Mouse (Mus musculus) thymus, adult 18-20 months (tissue): ENCODE measurements around the gene Gli2.
A peak's percentile ranks its signal among the peaks of the same experiment; 100 is the strongest.

ENCODE experiments used
- DNase-seq, 2 experiments: peaks; one replicate each; pipeline ENCODE4 v3.0.0; 2022; ENCODE audit warnings: mixed read lengths in 2 of 2

Gene Gli2

DNA sequence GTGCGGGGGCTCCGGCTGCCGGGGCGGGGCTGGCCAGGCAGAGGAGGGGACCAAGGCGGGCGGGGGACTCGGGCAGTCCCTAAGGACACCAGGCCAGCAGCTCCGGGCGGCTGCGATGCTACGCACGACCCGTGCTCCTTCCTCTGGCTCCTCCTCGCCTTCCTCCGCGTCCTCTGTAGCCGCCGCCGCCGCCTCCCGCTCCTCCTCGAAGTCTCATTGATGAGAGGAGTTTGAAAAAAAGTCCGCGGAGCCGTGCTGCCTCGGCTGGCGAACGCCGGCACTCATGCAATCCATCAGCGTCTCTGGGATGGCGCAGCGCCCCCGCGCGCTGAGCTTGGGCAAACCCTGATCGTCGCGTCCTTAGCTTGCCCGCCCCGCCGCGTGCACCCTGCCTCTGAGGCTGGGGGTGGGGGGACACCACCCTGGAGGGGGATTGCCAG, at the start of gene Gli2:
TSS of gene Gli2 (minus strand) at position 218 of the 440 bp plus-strand sequence.
- DNase-seq, result peak; percentile 24 to 27

DNA sequence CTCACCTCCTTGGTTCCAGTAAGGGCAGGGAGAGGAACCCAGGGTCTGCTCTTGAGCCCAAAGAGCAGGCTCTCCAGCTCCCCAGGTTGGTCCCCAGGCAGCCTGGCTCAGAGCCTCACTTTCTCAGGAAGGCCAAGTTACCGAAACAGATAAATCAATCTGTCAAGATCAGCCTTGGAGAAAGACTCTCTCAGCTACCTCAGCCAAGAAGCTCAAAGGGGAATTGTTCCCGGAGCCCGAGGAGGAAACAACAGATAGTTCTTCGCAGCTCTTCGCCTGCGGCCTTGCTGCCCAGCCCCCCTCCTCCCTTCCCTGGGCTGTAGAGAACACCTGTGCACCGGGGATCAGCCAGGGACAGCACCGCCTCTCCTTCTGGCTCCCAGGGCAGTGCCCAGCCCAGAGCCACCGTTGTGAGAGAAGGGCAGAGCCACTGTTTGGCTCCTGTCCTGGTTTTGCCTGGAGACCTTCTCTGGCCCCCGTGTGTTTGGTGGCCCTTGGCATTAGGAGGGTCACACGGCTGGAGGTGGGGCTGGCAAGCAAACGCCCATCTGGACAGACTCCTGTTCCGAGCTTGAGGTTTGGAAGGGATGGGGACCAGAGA, 44.6 kb upstream of the Gli2 start:
- DNase-seq, result no peak

DNA sequence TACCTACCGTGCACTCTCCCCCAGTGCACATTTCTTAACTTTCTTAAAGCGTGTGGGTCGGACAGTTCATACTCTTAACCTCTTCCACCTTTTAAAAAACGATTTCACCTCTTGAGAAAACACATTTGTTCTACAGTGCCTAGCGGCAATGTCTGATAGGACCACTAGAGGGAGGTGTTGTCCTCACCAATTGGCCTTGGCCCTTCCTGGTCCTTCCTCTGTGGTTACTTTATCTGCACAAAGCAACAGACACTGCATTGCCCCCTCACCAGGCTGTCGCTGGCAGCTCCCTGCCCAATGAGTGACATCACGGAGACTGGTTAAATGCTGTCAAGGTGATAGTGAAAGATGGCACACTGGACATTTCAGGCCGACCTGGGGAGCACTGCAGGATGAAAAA, 40.3 kb upstream of the Gli2 start:
- no peak for DNase-seq

DNA sequence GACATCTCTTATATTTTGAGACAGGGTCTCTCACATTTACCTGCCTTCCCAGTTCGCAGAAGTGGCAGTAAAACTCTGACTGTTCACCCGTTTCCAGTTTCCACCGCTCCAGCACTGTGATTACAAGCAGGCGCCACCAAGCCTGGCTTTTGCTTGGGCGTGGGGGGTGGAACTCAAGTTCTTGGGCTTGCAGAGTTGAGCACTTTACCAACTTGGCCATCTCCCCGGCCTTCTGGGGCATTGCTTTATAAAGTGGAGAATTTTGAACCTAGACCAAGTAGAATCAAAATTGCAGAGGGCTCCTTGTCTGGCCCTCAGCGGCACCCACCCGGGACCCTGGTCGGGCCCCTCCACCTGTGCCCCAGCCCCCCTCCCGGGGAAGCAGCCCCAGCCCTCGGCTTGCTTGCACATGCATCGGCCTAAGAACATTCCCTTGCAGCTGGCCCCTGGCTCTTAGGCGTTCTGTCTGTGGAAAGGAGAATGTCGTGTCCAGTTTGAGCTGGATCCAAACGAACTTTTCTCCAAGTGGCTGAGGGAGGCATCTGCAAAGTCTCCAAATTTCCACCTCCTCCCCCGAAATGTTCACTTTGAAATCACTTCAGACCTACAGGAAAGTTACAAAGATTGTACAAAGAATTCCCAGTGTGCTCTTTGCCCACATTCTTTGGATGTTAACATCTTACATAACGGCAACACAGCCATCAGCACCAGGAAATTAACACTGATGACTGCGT, 36.6 kb upstream of the Gli2 start:
- DNase-seq, result no peak

DNA sequence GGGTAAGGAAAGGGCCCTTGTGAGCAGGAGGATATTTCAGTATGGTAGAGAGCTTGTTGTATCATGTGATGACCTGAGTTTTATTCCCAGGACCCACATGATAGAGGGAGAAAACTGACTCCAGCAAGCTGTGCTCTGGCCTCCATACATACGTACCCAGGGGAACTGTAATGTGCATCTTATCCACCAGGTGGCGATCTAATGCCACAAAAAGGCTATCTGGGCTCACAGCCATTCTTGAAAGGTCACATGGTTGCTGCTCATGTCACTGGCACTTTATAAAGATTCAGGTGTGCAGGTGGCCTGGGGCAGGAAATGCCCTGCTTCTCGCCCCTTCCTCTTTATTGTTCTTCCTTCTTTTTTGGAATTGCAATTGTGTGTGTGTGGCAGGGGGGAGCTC, 34.1 kb upstream of the Gli2 start:
- DNase-seq, result peak in 1 of 2 experiments; percentile 15

DNA sequence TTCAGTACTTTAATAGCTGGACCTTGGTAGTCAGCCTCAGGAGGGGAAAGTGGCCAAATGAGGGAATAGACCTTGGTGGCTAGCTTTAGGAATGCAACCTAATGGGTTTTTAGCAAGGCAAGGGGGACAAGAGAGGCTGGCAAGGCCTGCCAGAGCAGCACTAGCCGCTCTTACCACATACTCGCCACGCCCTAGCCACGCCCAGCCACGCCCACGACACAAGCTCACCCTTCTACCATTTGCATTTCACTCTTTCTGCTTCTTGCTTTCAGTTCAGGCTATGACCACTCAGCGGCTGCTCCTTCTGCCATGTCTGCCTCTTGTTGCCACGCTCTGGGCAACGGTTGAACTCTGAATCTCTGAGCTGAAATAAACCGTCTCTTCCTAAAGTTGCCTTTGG, 32.4 kb upstream of the Gli2 start:
- DNase-seq, result no peak

DNA sequence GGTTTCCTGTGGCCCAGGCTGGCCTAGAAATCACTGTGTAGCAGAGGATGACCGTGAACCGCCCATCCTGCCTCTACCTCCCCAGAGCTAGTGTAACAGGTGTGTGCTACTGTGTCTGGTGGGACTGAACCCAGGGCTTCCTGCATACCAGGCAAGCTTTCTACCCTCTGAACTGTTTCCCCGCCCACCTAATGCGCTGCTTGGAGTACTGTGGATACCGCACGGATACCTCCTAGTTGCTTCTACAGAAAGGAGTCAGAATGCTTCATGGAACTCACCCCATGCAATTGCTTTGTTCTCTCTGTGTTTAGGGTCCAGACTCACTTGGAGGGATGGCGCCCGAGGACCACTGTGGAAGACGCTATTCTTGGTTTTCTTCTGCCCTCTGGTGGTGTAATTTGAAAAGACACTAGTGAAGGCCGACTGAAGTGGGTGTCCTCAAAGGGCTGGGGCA, 30.1 kb upstream of the Gli2 start:
- no peak for DNase-seq

DNA sequence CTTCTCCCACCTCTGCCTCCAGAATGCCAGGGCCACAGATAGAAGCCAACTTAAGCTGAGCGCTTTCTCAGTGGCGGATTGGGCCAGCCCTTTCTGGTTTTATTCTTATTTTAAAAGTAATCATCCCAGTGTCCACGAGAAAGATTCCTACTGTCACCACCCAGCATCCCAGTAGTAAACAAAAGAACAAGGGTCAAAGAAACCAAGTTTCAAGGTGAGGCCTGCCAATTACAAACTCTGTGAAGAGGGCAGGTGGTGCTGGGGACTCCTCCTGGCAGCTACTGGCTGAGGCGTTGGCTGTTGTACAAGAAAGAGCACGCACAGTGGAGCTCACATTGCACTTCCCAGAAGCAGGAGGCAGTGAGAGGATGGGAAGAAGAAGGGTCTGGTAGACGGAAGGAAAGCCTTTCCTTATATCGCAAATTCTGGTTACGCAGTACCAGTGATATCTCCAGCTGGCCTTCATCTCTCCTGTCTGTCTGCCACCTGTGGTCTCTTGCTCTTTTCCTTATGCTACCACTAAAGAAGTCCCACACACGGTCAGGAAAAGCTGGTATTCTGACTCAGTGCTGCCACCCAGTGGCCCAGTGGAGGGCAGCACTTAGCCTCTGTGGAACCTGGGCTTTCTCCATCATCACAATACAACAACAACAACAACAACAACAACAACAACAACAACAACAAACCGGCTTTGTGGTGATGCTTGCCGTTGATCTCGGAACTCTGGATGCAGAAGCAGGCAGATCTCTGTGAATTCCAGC, 29.0 kb upstream of the Gli2 start:
- no peak for DNase-seq

DNA sequence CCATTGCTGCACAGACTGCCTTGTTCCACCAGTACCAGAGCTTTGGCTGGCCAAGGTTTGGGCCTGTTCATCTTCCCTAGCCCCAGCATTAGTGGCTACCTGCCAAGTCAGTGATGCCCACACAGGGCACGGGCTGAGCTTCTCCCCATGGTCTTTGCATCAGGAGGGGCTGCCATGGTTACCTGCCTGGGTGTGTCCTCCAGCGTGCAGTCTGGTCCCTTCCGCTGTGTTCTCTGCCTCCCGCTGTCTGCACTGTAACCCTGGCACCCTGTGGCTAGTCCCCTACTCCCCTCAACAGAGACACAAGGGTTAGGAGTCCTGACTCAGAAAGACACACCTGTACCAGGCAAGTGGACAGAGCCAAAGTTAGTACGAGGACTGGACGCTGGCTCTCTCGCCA, 24.5 kb upstream of the Gli2 start:
- DNase-seq, result no peak

DNA sequence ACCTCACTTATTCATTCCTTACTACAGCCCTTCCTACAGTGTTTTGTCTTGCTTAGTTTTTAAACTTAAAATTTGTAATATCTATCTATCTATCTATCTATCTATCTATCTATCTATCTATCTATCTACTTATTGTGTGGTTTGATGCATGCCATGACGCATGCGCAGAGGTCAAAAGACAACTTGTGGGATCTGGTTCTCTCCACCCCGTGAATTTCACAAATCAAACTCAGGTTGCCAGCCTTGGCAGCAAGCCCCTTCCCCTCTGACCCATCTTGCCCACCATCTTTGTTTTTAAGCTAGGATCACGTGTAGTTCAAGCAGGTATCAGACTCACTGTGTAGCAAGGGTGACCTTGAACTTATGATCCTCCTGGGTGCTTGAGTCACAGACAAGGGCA, 22.9 kb upstream of the Gli2 start:
- no peak for DNase-seq

DNA sequence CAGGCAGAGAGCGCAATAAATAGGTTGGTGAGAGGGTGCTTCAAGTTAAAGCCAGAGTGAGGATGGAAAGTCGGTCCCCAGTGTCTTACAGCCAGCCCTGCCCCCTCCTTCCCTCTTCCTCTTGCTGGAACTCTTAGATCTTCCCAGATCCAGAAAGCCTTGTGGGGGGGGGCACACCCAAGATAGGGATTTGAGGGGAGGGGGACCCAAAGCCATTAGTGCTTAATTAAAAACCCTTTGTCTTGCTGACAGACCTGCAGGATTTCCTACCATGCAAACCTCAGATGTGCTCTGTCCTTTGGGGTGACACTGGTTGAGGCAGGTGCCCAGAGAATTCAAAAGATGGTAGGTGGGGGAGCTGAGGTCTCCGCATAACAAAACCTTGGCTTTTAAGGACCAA, 22.5 kb upstream of the Gli2 start:
- no peak for DNase-seq

DNA sequence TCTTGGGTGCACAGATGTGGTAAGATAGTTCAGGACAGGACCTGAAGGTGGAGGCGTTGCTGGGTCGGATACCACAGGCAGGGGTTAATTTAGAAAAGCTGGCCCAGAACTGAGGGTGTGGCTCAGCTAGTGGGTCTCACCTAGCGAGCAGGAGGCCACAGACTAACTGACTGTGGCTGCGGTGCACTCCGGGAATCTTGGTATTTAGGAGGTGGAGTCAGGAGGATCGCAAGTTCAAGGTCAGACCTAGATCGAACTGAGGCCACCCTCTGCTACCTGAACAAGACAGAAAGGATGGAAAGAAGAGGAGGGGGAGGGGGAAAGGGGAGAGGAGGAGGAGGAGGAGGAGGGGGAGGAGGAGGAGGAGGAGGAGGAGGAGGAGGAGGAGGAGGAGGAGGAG, 22.1 kb upstream of the Gli2 start:
- no peak for DNase-seq

DNA sequence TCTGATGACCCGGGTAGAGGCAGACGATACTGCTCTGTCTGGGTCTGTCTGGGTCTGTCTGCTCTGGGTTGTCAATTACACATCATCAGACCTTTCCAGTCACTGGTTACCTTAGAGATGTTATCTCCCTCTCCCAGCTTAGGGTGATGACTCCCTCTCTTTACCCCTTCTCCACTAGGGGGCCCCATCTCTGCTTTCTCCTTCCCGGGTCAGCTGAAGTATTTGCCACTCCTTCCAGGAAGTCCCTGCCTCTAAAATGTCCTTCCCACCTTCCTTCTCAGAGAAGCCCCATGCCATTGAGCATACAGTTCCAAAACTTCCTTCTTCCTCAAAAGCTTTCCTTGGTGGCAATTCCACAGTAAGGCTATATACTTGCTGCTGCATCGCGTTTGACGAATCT, 21.5 kb upstream of the Gli2 start:
- no peak for DNase-seq

DNA sequence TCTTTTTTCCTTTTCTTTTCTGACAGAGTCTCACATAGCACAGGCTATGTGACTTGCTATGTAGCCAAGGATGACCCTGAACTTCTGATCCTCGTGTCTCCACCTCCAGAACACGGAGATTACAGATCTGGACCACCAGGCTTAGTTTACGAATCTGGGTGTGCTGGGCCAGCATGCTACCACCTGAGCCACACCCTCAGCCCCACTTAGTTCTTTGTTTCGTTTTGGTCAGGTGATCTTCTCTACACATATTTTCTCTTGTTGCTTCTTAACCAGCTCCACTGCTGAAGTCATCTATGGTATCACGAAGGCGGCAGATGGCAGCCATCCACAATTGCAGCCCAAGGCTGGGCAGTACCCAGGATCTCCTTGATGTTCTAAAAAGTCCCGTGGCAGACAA, 20.5 kb upstream of the Gli2 start:
- no peak for DNase-seq

DNA sequence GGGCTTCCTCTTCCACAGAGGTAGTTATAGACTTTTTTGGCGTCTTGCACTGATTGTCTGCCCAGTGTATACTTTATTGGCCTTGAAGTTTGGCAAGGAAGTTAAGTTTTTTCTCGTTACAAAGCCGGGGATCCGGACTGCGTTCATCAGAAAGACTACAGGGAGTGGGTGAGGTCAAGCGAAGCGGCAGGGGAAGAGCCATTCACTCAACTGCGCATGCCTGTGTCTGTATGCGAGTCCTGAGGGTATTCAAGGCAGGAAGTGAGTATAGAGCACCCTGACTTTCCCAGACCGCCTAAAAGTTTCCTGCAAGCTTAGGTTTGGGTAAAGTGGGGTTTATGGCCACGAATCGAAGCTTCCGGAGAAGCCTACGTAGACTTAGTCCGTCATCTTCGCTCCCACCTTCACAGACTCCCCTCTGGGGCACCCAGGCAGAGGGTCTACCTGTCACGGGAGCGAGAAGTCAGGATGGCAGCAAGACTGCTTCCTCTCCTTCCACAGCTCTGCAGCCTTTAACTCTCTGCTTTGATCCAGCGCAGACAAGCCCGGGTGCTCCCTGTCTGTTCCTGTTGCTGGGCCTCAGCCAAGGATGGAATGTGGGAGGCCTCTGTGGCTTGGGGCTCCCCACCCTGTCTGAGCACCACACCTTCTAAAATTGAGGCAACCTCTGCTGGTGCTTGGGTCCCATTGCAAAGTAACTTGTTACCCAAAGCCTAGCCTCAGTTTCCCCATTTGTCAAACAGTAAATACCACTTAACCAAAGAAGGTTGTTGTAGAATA, 11.7 kb upstream of the Gli2 start:
- DNase-seq, result no peak

DNA sequence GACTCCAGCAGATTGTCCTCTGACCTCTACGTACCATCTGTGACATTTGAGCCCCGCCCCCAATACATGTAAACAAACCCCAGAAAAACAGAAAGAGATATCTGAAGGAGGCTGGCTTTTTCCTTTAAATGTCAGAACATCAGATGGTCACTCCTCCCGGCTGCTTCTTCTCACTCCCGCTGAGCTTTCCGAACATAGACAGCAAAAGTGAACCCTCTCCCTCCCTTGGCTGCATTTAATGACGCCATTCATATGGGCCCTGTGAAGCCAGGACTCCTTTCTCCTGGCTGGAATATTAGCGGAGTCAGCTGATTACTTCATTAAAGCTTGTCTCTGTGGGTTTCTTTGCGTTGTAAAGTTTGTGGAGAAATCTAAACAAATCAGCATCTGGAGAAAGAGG, 3.1 kb upstream of the Gli2 start:
- no peak for DNase-seq

DNA sequence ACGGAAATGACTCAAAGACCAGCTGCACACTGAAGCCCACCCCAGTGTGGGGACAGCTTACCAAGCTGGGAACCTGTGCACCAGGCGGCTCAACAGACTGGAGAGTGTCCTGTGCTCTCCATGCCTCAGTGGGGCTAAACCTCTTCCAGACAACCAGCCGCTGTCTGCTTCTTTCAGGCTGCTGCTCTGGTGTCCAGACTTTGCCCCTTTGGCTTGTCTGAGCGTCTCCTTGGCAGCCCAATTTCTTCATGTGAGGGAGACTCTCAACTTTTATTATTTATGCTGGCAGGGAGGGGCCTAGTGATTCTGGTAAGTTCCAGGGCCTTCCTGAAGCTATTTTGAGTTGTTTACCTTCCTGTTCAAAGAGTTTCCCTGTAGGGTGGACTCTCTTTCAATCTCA, 2.4 kb upstream of the Gli2 start:
- DNase-seq, result no peak

DNA sequence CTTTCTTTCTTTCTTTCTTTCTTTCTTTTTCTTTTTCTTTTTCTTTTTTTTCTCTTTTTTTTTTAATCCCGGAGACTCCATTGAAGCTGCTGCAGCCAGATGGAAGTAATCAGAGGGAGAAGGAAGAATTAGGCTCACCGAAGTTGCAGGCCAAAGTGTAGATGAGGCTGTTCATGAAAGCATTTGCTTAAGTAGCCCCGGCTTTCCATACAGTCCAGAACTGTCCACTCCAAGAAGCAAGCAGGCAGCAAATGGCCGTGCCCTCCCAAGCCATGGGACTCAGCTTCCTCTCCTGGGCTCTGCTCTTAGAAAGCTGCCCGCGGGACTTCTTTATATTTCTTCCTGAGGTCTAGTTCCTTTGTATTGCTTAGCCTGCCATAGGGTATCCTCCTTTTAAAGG, 1.0 kb upstream of the Gli2 start:
- DNase-seq, result no peak

DNA sequence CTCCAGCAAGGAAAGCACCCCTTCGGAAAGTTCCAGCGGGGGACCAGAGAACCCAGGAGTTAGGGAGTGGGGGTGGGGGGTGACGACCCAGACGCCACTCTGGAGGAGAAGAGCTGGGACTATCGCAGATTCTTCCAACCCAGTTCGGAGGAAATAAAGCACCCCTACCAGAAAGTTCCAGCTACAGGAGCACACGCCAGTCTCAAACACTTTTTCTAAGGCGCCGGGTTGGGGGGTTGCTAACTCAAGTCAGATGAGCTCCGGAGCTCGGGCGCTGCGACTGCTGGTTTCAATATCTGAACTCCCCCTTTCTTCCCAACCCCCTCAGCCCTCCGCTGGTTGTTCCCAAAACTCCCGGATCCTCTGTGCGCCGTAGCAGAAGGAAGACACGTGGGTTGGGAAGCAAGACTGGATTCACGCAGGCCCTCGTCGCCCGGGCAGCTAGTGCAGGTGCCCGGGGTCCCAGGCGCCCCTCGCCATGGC, 494 bp upstream of the Gli2 start:
- no peak for DNase-seq

DNA sequence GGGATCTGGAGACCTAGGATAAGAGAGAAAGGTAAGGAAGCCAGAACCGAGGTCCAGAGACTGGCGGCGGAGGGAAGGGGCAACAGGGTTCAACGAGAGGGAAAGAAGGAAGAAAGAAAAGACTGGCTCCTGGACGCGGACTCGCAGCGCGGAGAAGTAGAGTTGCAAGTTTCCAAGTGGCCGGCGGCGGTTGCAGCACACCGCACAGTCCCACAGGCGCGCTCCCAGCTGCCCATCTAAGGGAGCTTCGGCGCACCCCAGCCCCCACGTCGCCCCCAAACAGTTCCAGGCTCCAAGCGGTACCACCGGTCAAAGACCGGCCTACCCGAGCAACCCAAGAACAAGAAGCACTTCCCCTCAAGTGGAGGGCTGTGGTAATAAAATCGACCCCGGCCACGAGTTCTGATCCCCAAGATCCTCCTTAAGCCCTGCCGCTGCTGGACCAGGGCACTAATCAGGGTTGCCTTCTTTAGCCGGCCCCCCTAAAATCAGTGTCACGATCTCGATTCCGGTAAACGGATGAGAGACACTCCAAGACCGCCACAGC, 715 bp downstream of the Gli2 start:
- no peak for DNase-seq

DNA sequence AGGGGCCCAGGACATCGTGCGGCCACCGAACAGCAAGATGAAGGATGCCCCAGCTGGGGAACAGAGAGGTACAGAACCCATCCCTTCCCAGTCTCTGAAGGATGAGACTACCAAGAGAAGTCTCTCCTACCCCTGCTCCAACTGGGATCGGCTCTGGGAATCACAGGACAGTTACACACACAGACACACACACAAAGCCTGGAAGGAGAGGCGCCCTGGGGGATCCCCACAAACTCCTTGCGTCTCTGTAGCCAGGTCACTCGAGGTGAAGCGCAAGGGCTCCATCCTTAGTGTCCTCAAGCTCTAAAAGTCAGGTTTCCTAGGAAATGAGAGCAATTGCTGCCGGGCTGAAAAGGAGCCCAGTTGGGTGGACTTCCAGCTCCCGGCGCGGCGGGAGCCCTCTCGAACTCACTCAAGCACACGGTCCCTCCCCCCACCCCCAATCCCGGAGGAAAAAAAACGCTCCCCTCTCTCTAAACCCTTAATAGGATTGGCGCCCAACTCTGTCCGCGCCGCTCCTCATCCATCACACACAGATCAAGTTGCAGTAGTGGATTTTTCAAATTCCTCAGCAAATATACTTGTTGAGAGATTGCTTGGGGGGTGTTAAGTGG, 1.4 kb downstream of the Gli2 start:
- DNase-seq, result no peak

DNA sequence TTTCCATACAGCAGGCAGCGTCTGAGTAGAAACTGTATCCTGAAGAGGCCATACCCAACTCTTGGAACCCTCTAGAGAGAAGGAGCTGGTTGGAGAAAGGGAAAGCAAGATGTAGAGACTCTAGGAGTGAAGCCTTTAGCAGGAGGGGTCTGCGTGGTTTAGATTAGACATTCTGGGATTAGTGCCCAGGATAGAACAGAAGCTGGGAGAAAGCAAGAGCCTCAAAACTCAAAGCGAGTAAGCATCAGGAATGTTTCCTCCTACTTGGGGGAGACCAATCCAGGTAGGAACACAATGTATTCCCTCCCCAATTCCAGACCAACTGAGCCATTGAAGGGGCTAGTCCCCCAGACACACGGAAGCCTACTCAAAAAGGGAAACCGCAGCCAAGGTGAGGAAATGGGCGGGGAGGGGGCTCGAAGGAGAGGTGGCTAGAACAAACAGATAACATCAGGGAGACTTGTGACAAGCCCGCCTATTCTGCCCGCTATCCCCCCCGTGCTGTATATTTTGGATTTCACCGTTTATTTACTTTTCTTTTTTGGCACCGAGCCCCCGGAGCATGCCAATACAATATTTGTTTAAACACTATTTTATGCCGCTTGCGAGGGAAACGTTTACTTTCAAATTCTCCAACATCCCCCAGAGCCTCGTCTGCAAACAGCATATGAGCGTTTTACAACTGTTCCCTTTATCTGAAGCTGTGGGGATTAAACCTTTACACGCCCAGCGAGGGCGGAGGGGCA, 2.1 kb downstream of the Gli2 start:
- no peak for DNase-seq
